Mouse (Mus musculus): ENCODE measurements around the gene Cfap43.

The Cfap43 gene

DNA sequence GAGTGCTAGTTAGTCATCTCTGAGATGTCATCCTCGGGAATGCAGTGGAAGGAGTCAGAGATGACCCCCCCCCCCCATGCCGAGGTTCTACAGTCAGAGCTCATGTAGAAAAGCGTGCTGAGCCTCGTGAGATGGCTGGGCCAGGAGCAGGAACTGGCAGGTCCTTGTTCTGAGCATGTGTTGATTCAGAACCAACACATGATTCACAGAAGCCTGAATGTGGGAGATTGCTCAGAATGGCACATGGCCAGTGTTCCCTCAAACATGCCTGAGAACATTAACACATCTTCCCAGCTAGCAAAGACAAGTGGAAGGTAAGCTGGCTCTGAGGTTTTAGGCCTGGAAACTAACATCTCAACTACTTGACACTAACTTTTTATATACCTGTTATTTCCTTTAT lies 208.7 kb downstream of the Cfap43 start:
- no peaks in the 10 kb centered on the region for H3K36me3 ChIP-seq (ENCODE audit: insufficient read depth, low read length)
- H3K4me3 ChIP-seq (replicated peaks; ENCODE audit: low read length) = no peak overlapping the region
- H3K27me3 ChIP-seq (ENCODE audit: insufficient read depth, low read length) = no peaks in the 10 kb centered on the region
- peaks cover 12% of the 10 kb centered on the region for H3K4me1 ChIP-seq (replicated peaks; ENCODE audit: low read depth, low read length)
- H3K9me3 ChIP-seq (ENCODE audit: low read length) = no peaks in the 10 kb centered on the region
- TF ChIP-seq CTCF (conservative IDR thresholded peaks at IDR 0.05; ENCODE audit: low read length) (no peak), POU5F1 (IDR thresholded peaks at IDR 0.05; ENCODE audit: borderline replicate concordance, low read length) (no peak), NANOG (IDR thresholded peaks at IDR 0.05; ENCODE audit: borderline replicate concordance, low read length) (no peak)

DNA sequence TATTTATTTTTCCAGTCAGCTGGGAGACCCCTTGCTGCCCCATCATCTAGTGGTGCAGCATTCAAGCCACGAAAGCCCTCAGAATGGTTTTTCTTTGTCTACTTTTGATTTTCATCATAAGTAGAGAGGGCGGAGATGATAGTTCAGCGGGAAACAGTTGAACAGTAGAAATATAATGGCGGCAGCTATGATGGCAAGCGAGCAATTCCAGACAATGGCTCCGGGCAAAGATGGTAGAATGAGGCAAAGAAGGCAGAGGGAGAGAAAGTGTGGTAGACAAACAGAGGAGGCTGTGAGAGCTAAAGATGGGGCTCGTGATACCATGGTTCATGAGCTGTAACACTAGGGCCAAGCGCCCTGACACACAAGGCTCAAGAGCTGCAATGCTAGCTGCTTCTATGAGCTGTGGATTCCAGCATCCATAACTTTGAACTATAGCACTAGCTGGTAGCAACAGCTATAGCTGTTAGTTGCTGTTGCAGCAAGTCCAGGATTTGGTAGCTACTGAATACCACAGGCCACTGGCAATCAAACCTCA lies 213.2 kb downstream of the Cfap43 start:
- Histone ChIP-seq H3K4me3 (replicated peaks; ENCODE audit: low read length) (peak overlapping the region; percentile 73; the same call in 1 of the 2 replicates), H3K4me1 (replicated peaks; ENCODE audit: low read depth, low read length) (peaks cover 27% of the 10 kb centered on the region), H3K9me3 (ENCODE audit: low read length) (no peaks in the 10 kb centered on the region), H3K27me3 (ENCODE audit: insufficient read depth, low read length) (no peaks in the 10 kb centered on the region), H3K36me3 (ENCODE audit: insufficient read depth, low read length) (no peaks in the 10 kb centered on the region)
- TF ChIP-seq NANOG (IDR thresholded peaks at IDR 0.05; ENCODE audit: borderline replicate concordance, low read length) = no peak
- no peak for TF ChIP-seq POU5F1 (IDR thresholded peaks at IDR 0.05; ENCODE audit: borderline replicate concordance, low read length)
- TF ChIP-seq CTCF (conservative IDR thresholded peaks at IDR 0.05; ENCODE audit: low read length) = no peak

DNA sequence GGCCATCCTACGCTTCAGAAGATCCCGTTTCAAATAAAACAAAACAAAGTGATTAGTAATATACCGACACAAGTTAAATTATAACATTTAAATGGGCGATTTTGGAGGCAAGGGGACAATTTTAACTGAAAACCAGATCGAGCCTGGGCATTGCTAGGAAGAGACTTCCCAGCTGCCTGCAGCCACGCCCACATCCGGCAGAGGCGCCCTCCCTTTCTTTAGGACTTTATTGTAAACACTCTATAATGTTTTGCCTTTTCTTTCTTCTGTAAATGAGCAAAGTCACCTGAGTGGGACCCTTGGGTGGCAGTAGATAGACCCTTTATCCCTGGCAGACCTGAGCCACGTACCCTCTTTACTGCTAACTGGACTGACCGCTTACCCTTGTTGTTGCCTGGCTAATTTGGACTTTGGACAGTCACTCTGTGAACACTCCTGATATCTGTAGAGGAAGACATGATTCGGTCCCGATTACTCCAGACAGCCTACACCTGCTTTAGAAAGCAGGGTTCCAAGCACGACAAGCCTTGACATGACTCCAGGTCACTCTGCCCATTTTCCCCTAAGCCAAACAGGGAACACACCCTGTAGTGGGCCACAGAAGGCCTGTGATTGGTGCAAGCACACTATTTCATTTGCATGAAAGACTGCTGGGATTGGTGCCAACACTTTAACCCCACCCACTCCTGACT lies 213.9 kb downstream of the Cfap43 start:
- peak; percentile 24; the same call in 1 of the 2 replicates for TF ChIP-seq CTCF (conservative IDR thresholded peaks at IDR 0.05; ENCODE audit: low read length)
- TF ChIP-seq POU5F1 (IDR thresholded peaks at IDR 0.05; ENCODE audit: borderline replicate concordance, low read length) = no peak
- TF ChIP-seq NANOG (IDR thresholded peaks at IDR 0.05; ENCODE audit: borderline replicate concordance, low read length) = no peak

DNA sequence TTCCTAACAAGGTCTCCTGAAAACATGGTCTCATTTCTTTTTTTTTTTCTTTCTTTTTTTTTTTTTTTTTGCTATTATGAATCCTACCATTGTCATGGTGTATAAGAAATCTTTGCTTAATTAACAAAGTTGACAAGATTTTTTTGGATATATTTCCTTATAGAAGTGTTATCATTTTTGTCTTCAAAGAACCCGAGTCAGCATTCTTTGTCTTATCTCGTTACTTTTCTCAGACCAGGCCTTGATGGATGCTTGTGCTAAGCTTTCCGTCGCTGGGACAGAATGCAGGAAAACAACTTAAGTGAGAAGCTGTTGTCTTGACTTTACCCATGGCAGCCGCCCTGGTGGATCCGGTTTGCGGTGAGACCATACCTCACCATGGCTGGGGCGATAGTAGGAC lies 218.6 kb downstream of the Cfap43 start:
- Histone ChIP-seq H3K4me3 (replicated peaks; ENCODE audit: low read length) (no peak overlapping the region), H3K27me3 (ENCODE audit: insufficient read depth, low read length) (0 out of 2 replicates have a peak, but pooled peaks cover 2% of the 10 kb centered on the region), H3K36me3 (ENCODE audit: insufficient read depth, low read length) (no peaks in the 10 kb centered on the region), H3K4me1 (replicated peaks; ENCODE audit: low read depth, low read length) (peaks cover 37% of the 10 kb centered on the region), H3K9me3 (ENCODE audit: low read length) (no peaks in the 10 kb centered on the region)
- TF ChIP-seq POU5F1 (IDR thresholded peaks at IDR 0.05; ENCODE audit: borderline replicate concordance, low read length) (no peak), NANOG (IDR thresholded peaks at IDR 0.05; ENCODE audit: borderline replicate concordance, low read length) (no peak), CTCF (conservative IDR thresholded peaks at IDR 0.05; ENCODE audit: low read length) (no peak)

More for the DNA sequence above, 213.9 kb downstream of the Cfap43 start:
- H3K9me3 ChIP-seq (ENCODE audit: low read length) = no peaks in the 10 kb centered on the region
- H3K4me3 ChIP-seq (replicated peaks; ENCODE audit: low read length) = peak overlapping the region; percentile 73
- peaks cover 27% of the 10 kb centered on the region for H3K4me1 ChIP-seq (replicated peaks; ENCODE audit: low read depth, low read length)
- H3K36me3 ChIP-seq (ENCODE audit: insufficient read depth, low read length) = no peaks in the 10 kb centered on the region
- no peaks in the 10 kb centered on the region for H3K27me3 ChIP-seq (ENCODE audit: insufficient read depth, low read length)

DNA sequence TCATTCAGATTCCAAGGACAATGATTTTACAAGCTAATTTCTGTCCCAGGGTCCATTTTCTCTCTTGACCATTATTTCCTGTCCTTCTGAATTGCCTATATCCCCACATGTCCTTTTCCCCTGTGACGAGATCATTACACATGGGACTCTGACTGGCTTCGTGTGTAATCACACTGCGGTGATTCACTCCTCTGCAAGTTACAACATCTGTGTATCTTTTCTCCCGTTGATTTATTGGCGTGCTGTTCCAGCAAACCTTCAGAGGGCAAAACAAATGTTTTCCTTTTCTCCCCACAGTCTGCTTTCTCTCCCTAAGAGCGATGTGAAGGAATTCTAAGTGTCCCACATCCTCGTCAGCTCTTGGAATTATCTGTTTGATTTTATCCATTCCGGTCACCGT lies 219.3 kb downstream of the Cfap43 start:
- no peak for TF ChIP-seq NANOG (IDR thresholded peaks at IDR 0.05; ENCODE audit: borderline replicate concordance, low read length)
- no peak for TF ChIP-seq POU5F1 (IDR thresholded peaks at IDR 0.05; ENCODE audit: borderline replicate concordance, low read length)
- no peak for TF ChIP-seq CTCF (conservative IDR thresholded peaks at IDR 0.05; ENCODE audit: low read length)
- no peaks in the 10 kb centered on the region for H3K36me3 ChIP-seq (ENCODE audit: insufficient read depth, low read length)

DNA sequence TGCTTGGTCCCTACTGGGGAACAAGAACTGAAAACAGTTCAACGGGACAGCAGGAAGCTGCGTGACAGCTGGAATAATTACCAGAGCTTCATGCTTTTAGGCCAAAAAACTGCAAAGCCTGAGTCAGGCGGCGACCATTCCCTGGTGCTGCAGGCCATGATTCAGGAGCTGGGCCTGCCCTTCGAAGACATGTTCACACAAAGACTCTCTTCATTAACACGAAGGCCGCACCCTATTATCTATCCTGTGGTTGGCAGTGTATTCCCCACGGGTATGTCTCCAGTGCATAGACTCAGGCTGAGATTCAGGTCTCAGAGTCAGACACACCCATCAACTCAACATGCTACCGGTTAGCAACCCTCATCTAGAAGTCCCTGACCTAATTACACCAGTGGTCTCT lies 220.8 kb downstream of the Cfap43 start:
- Histone ChIP-seq H3K36me3 (ENCODE audit: insufficient read depth, low read length) (no peaks in the 10 kb centered on the region), H3K9me3 (ENCODE audit: low read length) (no peaks in the 10 kb centered on the region), H3K27me3 (ENCODE audit: insufficient read depth, low read length) (0 out of 2 replicates have a peak, but pooled peaks cover 2% of the 10 kb centered on the region), H3K4me3 (replicated peaks; ENCODE audit: low read length) (no peak overlapping the region), H3K4me1 (replicated peaks; ENCODE audit: low read depth, low read length) (peaks cover 21% of the 10 kb centered on the region)
- TF ChIP-seq NANOG (IDR thresholded peaks at IDR 0.05; ENCODE audit: borderline replicate concordance, low read length) (no peak), CTCF (conservative IDR thresholded peaks at IDR 0.05; ENCODE audit: low read length) (no peak), POU5F1 (IDR thresholded peaks at IDR 0.05; ENCODE audit: borderline replicate concordance, low read length) (no peak)

More for the DNA sequence above, 219.3 kb downstream of the Cfap43 start:
- no peak overlapping the region for H3K4me3 ChIP-seq (replicated peaks; ENCODE audit: low read length)
- H3K27me3 ChIP-seq (ENCODE audit: insufficient read depth, low read length) = 0 out of 2 replicates have a peak, but pooled peaks cover 2% of the 10 kb centered on the region
- peaks cover 30% of the 10 kb centered on the region for H3K4me1 ChIP-seq (replicated peaks; ENCODE audit: low read depth, low read length)
- no peaks in the 10 kb centered on the region for H3K9me3 ChIP-seq (ENCODE audit: low read length)

DNA sequence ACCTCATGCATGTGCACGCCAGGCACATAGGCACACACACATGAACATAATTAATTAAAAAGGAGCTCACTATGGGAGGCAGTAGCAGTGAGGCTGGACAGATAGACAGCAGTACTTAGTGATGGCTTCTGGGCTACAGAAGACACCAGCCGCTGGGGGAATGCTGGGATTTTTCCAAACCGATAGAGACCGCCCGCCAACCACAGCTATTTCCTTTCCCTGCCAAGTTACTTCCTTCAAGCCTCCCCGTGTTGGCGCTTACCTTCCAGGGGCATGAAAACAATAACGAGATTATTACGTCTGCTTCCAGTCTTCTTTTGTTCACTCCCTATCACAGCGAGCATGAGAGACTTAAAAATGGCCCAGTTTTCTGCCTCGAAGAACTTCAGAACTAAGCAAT lies 222.0 kb downstream of the Cfap43 start:
- TF ChIP-seq NANOG (IDR thresholded peaks at IDR 0.05; ENCODE audit: borderline replicate concordance, low read length) = no peak
- TF ChIP-seq POU5F1 (IDR thresholded peaks at IDR 0.05; ENCODE audit: borderline replicate concordance, low read length) = no peak
- no peak for TF ChIP-seq CTCF (conservative IDR thresholded peaks at IDR 0.05; ENCODE audit: low read length)
- H3K9me3 ChIP-seq (ENCODE audit: low read length) = no peaks in the 10 kb centered on the region
- H3K4me3 ChIP-seq (replicated peaks; ENCODE audit: low read length) = no peak overlapping the region
- peaks cover 7% of the 10 kb centered on the region; the same call in 1 of the 2 replicates for H3K27me3 ChIP-seq (ENCODE audit: insufficient read depth, low read length)
- H3K4me1 ChIP-seq (replicated peaks; ENCODE audit: low read depth, low read length) = peaks cover 21% of the 10 kb centered on the region
- H3K36me3 ChIP-seq (ENCODE audit: insufficient read depth, low read length) = no peaks in the 10 kb centered on the region

DNA sequence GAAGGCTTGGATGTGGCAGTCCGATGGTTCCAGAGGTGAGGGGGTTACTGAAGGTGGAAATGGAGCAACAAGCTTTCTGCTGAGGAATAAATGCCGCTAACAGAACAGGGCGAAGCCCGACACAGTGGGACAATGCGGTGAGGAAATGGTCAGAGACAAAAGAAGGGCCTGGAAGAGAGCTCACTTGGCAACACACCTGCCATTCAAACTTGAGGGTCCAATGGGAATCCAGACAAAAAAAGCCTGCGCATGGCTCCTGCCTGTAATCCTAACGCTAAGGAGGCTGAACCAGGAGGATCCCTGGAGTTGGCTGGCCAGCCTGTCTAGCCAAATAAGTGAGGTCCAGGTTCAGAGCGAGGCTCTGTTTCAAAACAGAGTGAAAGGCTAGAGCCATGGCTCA lies 222.7 kb downstream of the Cfap43 start:
- no peaks in the 10 kb centered on the region for H3K9me3 ChIP-seq (ENCODE audit: low read length)
- no peaks in the 10 kb centered on the region for H3K36me3 ChIP-seq (ENCODE audit: insufficient read depth, low read length)
- H3K4me3 ChIP-seq (replicated peaks; ENCODE audit: low read length) = 0 out of 2 replicates have a peak overlapping the region, but pooled peaks have one; percentile 8
- no peak for TF ChIP-seq CTCF (conservative IDR thresholded peaks at IDR 0.05; ENCODE audit: low read length)
- TF ChIP-seq POU5F1 (IDR thresholded peaks at IDR 0.05; ENCODE audit: borderline replicate concordance, low read length) = no peak
- no peak for TF ChIP-seq NANOG (IDR thresholded peaks at IDR 0.05; ENCODE audit: borderline replicate concordance, low read length)
- H3K4me1 ChIP-seq (replicated peaks; ENCODE audit: low read depth, low read length) = peaks cover 21% of the 10 kb centered on the region
- peaks cover 14% of the 10 kb centered on the region for H3K27me3 ChIP-seq (ENCODE audit: insufficient read depth, low read length)

All from E14TG2a.4 (cell line).